Mouse (Mus musculus) cerebellum, adult 2 months (tissue): ENCODE results near the gene 1700025G04Rik. TPM values are rescaled to one million over a fixed set of nuclear protein-coding genes. Genes with fewer than 3 reads are reported as not detected.

Experiments
- DNase-seq, 2 experiments: peaks; one replicate each; pipeline ENCODE4 v3.0.0; 2021
- H3K27ac ChIP-seq: fragments of 200-500 bp; 2 replicates; pipeline ENCODE4 v1.5.1; 2012; ENCODE audit warnings: low read length, control low read depth, inconsistent platforms; ENCODE audit not compliant: insufficient read depth
- H3K27me3 ChIP-seq: fragments of 200-500 bp; 2 replicates; pipeline ENCODE4 v1.6.1; 2012; ENCODE audit warnings: inconsistent platforms, mild to moderate bottlenecking, low read length, moderate library complexity; ENCODE audit not compliant: control insufficient read depth, insufficient read depth
- H3K4me1 ChIP-seq: fragments of 200-500 bp; 2 replicates; pipeline ENCODE4 v1.6.1; 2011; ENCODE audit warnings: low read length; ENCODE audit not compliant: control insufficient read depth, insufficient read depth
- H3K4me3 ChIP-seq: fragments of 200-500 bp; replicated peaks from 2 replicates; pipeline ENCODE3; 2011; ENCODE audit warnings: mild to moderate bottlenecking, low read depth, low read length, control low read depth; ENCODE audit not compliant: insufficient read depth
- CTCF ChIP-seq: fragments of 200-500 bp; IDR thresholded peaks from 2 replicates; pipeline ENCODE4 v1.5.1; 2011; ENCODE audit warnings: low read depth, mild to moderate bottlenecking, control low read depth, low read length, moderate library complexity, borderline replicate concordance; ENCODE audit not compliant: insufficient read depth
- POLR2A ChIP-seq: fragments of 200-500 bp; IDR thresholded peaks from 2 replicates; pipeline ENCODE4 v1.6.1; 2011; ENCODE audit warnings: low read length, control low read depth, borderline replicate concordance; ENCODE audit not compliant: insufficient read depth
- WGBS: fragments of 180-500 bp; shearing (Covaris S2); methylation state at CpG from one replicate; pipeline ENCODE4 v1.1.7; 2018; 5-methylcytosine and 5-hydroxymethylcytosine counted together
- polyA plus RNA-seq: library from polyadenylated mRNA; depleted of rRNA; stranded (reverse); fragments of >200 nt; gene quantifications from 2 replicates; pipeline ENCODE4 v1.2.3, GENCODE M21; 2012

The 1700025G04Rik gene
- polyA plus RNA-seq, 1 experiment: 27.9 TPM

GRCm38 (mm10) chr1:151986024-151986778 is 103.7 kb downstream of the 1700025G04Rik start:
- peak; percentile 79 to 94 for DNase-seq
- H3K4me1 ChIP-seq: peaks cover 44% of the 10 kb centered on the region

GRCm38 (mm10) chr1:151985056-151985455 is 104.9 kb downstream of the 1700025G04Rik start:
- no peaks in the 10 kb centered on the region for H3K27me3 ChIP-seq
- H3K4me3 ChIP-seq: no peak overlapping the region
- WGBS: 87% methylated on average over 1 of the region's 1 CpGs
- H3K27ac ChIP-seq: peak overlapping the region; percentile 81
- TF ChIP-seq CTCF: no peak
- TF ChIP-seq POLR2A: no peak
- no peak for DNase-seq
- H3K4me1 ChIP-seq: peaks cover 48% of the 10 kb centered on the region

More at GRCm38 (mm10) chr1:151986024-151986778, 103.7 kb downstream of the 1700025G04Rik start:
- TF ChIP-seq POLR2A (no peak), CTCF (no peak)
- Histone ChIP-seq H3K27me3 (no peaks in the 10 kb centered on the region), H3K4me3 (no peak overlapping the region), H3K27ac (peak overlapping the region; percentile 91)
- 16% methylated on average over 11 of the region's 11 CpGs for WGBS

GRCm38 (mm10) chr1:151983991-151984390 is 105.9 kb downstream of the 1700025G04Rik start:
- H3K27me3 ChIP-seq: no peaks in the 10 kb centered on the region
- peak overlapping the region; percentile 54; the same call in 1 of the 2 replicates for H3K27ac ChIP-seq
- WGBS: 43% methylated on average over 4 of the region's 4 CpGs
- no peak overlapping the region for H3K4me3 ChIP-seq
- peaks cover 45% of the 10 kb centered on the region for H3K4me1 ChIP-seq
- TF ChIP-seq POLR2A (no peak), CTCF (no peak)
- DNase-seq: no peak

GRCm38 (mm10) chr1:151980498-151980897 is 109.4 kb downstream of the 1700025G04Rik start:
- Histone ChIP-seq H3K27me3 (no peaks in the 10 kb centered on the region), H3K4me3 (no peak overlapping the region), H3K4me1 (peaks cover 30% of the 10 kb centered on the region), H3K27ac (peak overlapping the region; percentile 2; the same call in 1 of the 2 replicates)
- WGBS: 12% methylated on average over 7 of the region's 7 CpGs
- TF ChIP-seq CTCF (no peak), POLR2A (no peak)
- DNase-seq: peak; percentile 61 to 78

DNA sequence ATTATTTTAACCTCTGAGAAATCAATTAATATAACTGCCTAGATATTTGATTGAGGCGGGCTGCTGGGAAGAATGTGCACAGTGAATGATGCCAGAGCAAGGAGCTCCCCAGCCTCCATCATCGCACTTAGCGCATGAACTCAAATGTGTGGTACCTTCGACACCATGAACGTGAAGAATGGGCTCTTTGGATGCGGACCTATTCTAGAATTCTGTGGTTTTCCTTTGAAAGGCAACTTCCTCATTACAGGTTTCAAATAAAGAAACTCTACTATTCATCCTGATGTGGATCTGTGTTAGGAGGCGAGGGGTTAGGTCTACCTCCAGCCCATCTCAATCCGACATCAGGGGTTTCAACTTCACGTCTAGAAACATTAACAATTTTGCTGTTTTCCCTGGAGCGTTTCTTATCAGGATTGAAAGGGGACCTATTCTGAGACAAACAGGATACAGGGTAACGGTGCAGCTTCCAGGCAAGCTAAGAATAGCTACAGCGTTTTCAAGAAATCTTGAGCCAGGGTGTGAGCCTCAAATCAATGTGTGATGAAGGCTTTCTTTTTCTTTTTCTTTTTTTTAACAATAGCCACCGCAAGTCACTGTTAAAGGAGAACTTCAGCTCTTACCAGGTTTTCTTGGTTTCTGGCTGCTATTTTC is 110.0 kb downstream of the 1700025G04Rik start:
- H3K4me1 ChIP-seq: peaks cover 27% of the 10 kb centered on the region

DNA sequence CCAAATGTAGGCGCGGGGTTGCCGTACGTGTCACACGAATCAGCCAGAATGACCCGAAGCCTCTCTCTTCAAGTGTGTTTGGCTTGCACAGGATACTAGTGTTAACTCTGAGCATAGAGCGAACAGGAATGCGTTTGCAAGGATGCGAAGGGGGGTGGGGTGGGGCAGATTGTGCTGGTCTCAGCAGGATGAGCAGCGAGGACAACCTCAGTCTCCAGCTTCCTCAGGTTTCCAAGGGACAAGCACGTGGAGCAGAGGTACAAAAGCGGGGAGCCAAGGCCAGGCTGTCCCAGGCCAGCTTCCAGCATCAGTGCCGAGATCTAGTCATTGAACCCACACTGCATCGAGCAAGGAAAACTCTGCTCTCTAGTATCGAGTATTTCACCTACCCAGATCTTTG is 111.2 kb downstream of the 1700025G04Rik start:
- DNase-seq: no peak
- Histone ChIP-seq H3K4me1 (peaks cover 28% of the 10 kb centered on the region; the same call in 1 of the 2 replicates), H3K27me3 (no peaks in the 10 kb centered on the region), H3K4me3 (no peak overlapping the region), H3K27ac (no peak overlapping the region)
- TF ChIP-seq CTCF (no peak), POLR2A (no peak)
- WGBS: 49% methylated on average over 15 of the region's 15 CpGs

More for the DNA sequence above, 110.0 kb downstream of the 1700025G04Rik start:
- TF ChIP-seq POLR2A (no peak), CTCF (no peak)
- peak overlapping the region; percentile 2; the same call in 1 of the 2 replicates for H3K27ac ChIP-seq
- H3K27me3 ChIP-seq: no peaks in the 10 kb centered on the region
- no peak overlapping the region for H3K4me3 ChIP-seq
- no peak for DNase-seq
- 62% methylated on average over 13 of the region's 13 CpGs for WGBS

DNA sequence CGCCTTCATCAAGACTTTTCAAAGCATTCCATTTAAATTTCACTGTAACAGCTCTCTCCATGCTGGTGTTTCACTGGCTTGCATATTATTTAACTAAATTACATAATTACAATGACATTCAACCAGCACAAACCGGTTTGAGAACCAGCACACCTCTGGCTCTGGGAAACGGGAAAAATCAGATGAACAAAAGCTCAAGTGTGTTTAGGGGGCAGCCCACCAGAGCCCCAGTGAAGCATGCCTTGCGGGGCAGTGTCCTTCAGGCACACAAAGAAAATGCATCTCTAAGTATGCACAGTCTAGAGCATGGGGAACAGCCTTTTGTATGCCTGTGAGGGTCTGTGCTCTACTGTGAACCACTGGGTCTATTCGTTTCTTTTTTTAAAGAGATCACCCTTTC is 112.3 kb downstream of the 1700025G04Rik start:
- Histone ChIP-seq H3K27ac (no peak overlapping the region), H3K4me1 (peaks cover 22% of the 10 kb centered on the region; the same call in 1 of the 2 replicates), H3K4me3 (no peak overlapping the region), H3K27me3 (no peaks in the 10 kb centered on the region)
- no peak for TF ChIP-seq CTCF
- no peak for TF ChIP-seq POLR2A
- no peak for DNase-seq
- WGBS: 69% methylated on average over 5 of the region's 5 CpGs
